Mouse (Mus musculus): ENCODE measurements at regions not wholly inside any gene's neighbourhood (a gene's known extent, or its start where the extent isn't known, plus 50 kb on each side); places are given as distances from the start of the nearest gene placed in this dataset.

DNA sequence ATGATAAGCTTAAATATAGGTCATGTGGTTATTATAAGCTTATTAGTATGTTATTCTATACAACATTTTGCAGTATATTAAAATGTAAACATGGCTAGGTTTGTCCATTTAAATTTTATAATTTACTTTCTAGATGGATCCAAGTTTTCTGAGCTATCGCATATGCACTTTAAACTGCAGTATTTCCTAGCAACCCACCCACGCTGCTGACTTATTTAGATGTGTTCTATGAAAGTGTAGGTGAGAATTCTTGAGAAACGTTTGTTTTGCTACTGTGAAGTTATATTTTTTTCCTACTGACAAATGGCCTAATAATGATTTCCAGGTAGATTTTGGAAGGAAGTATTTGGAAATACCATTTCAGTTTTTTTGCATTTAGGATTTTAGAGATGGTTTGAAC, 308.0 kb downstream of the Gbe1 start:
- DNase-seq (ENCODE audit: low read depth): no peak

GRCm38 (mm10) chr16:70643630-70644264, 330.0 kb downstream of the Gbe1 start:
- DNase-seq (ENCODE audit: low read depth): no peak

DNA sequence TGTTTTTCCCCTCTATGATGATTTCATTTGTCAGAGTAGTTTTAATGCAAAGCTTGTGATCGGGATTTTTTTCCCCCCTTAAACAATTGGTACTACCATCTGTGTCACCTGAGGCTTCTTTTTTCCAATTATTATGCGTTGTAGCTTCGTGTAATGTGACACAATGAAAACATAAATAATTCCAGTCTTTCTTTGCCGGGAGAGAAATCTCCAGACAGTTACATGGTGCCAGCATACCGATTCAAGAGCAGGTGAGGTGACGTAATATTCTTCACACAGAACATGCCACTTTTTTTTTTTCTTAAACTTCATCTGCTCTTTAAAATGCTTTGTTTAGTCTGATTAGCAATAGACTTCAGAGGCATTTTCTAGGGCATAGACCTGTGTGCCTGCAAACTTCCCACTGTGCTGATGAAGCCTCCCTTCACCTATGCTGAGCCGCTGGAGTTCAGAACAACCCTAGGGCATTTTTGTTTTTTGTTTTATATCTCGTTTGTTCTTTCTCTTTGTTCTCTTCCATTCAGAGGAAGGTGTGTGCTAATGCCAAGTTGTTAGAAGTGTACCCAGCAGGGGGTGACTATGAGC, 331.0 kb downstream of the Gbe1 start:
- no peak for DNase-seq (ENCODE audit: low read depth)

DNA sequence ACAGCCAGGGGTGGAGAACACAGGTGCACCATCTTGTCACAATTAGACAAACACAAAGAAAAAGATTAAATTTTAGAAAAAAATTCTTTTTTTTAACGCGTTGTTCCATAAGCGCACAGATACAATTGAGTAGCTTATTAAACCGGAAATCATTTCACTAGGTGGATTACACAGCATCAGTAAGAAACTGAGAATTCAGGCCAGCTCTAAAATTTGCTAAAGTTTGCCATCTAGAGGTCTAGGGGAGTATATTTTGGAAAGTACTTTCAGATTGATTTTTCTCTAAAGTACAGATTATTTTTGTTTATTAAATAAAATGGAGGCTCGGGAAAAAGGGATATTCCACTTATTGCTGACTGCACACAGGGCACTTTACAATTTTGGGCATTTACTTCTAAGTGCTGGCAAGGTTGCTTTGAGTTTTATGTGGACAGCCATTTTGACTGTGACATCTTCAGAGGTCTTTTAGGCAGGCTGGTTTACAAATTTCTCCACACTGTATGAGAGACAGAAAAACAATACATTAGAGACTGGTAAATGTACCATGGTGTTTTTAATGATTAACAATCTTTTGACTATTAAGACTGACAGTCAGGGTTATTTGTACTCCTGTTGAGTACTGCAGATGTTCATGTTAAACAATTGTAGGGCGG, 340.8 kb downstream of the Gbe1 start:
- peak; percentile 39 for DNase-seq (ENCODE audit: low read depth)

DNA sequence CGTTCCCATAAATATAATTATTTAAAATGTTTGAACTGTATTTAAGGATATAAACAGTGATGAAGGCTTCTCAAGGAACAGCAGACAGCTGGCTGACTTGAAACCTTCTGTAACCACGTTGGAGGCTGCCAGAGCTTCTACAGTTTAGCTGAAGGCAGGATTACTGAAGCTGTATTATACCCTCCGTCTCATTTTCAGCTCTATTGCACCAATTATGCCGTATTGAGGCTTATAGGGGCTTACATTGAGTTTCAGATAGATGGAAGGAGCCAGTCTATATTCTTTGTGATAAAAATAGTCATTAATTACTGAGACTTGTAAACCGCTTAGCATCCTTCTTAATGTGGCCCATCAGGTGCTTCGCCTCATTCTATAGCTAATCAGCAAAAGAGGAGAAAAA, 376.1 kb downstream of the Gbe1 start:
- DNase-seq (ENCODE audit: low read depth): no peak

GRCm38 (mm10) chr16:70724722-70725284, 411.1 kb downstream of the Gbe1 start:
- DNase-seq (ENCODE audit: low read depth): no peak

GRCm38 (mm10) chr16:70725291-70725801, 411.6 kb downstream of the Gbe1 start:
- DNase-seq (ENCODE audit: low read depth): no peak

DNA sequence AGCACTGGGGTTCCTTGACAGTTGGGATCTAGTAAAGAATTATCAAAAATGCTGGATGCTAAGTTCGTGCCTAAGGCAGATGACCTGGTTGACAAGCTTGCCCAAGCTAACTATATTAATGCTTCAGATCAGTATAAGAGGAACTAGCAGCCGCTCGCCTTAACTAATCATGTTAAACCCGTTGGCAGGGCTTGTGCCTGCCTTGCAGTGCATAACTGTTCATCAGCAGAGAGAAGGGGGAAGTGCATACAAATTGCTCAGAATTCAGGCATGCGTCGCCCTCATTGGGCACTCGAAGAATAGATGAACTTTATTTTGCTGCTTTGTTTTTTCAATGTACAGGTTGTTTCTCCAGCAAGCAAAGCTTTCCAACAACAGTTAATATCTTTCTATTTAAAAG, 419.3 kb downstream of the Gbe1 start:
- DNase-seq (ENCODE audit: low read depth): no peak

- no peak for DNase-seq (ENCODE audit: low read depth)
Observed at GRCm38 (mm10) chr16:70740046-70740445, 426.3 kb downstream of the Gbe1 start.

GRCm38 (mm10) chr16:70754228-70754627, 440.5 kb downstream of the Gbe1 start:
- no peak for DNase-seq (ENCODE audit: low read depth)

GRCm38 (mm10) chr16:70798061-70798460, 484.3 kb downstream of the Gbe1 start:
- no peak for DNase-seq (ENCODE audit: low read depth)

DNA sequence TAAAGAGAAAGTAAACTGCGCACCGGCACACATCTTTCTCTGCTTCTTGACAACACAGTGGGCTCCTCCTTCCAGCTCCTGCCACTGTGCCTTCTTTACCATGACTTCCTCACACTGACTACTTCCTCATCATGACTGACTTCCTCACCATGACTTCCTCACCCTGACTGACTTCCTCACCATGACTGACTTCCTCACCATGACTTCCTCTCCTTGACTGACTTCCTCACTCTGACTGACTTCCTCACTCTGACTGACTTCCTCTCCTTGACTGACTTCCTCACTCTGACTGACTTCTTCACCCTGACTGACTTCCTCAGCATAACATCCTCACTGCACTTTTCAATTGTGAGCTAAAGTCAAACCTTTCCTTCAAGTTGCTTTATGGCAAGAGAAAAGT, 489.8 kb downstream of the Gbe1 start:
- DNase-seq (ENCODE audit: low read depth): no peak

DNA sequence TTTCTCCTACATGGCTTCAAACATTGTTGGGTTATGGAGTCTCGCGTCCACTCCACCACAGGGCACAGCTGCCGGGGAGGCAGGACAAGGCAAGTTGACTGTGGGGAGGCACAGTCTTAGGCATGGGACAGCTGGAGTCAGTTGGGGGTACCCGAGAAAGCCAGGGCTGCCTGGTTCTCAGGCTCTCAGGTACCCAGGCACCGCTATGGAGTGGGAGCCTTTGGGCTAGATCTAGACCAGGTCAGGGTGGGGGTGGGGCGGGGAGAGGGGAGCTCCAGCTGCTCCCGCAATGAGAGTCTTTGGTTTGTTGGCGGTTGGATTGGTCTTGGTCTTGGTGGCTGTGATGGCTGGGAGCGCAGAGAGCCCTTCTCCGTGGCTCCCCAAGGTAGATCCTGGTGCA, 512.2 kb downstream of the Gbe1 start:
- no peak for DNase-seq (ENCODE audit: low read depth)

GRCm38 (mm10) chr16:70835006-70835405, 521.3 kb downstream of the Gbe1 start:
- no peak for DNase-seq (ENCODE audit: low read depth)

- no peak for DNase-seq (ENCODE audit: low read depth)
Observed at GRCm38 (mm10) chr16:70838139-70838538, 524.4 kb downstream of the Gbe1 start.

- DNase-seq (ENCODE audit: low read depth): no peak
Observed at GRCm38 (mm10) chr16:70868241-70868640, 554.5 kb downstream of the Gbe1 start.

GRCm38 (mm10) chr16:70869205-70869604, 555.5 kb downstream of the Gbe1 start:
- DNase-seq (ENCODE audit: low read depth): no peak

GRCm38 (mm10) chr16:70874080-70874479, 560.3 kb downstream of the Gbe1 start:
- DNase-seq (ENCODE audit: low read depth): no peak

GRCm38 (mm10) chr16:70880678-70881077, 566.9 kb downstream of the Gbe1 start:
- DNase-seq (ENCODE audit: low read depth): no peak

DNA sequence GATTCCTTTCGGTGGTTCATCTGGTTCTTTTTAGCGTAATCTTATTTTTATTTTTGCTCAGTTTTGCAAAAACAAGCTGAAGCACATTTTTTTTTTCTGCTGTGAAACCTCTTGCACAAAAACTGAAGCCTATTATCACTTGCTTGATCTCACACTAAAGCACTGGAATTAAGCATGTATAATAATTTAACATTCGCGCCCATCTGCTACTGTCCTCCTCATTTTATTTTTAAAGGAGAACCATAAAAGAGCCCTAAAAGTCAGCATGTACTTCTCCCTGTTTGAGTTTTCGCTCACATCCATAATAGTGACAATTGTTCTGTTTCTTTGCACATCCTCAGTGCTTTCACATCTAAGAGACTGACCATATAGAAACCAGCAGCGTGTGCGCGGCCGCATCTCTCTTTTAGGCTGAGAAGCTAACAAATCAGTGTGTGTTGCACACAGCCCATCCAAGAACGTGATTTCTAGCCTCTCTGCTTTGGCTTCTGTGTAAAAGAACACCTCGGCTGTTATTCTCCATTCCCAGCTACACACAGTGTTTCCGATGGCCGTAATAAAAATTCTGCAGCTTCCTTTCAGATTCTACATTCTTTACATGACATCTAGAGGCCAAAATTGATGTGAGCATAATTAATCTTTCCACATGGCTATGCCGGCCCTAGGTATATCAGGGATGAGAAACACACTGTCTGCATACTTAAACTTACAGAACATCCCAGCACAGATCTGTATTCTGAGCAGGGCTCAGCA, 567.5 kb downstream of the Gbe1 start:
- DNase-seq (ENCODE audit: low read depth): no peak

- no peak for DNase-seq (ENCODE audit: low read depth)
Observed at GRCm38 (mm10) chr16:70900085-70900484, 586.3 kb downstream of the Gbe1 start.

DNA sequence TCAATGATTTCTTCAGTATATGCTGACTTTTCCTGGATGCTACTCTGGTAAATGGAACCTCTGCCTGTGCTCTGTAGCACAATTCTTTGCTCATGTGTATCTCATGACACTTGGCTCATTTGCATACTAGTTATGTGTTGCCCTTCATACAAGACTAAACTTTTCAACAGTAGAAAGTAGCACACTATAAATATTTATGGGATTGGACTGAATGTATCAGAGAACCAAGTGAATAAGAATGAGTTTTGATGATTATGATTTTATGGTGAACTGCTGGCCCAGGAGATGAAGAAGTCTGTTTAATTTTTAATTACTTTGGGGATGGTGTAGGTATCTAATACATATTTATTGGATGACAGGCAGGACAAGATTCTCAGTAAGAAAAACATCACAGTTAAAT, 606.3 kb downstream of the Gbe1 start:
- DNase-seq (ENCODE audit: low read depth): no peak

Data from NIH3T3 (cell line).